Comparison of ENCODE assay signal across 11 mouse cellular contexts in the genomic region with DNA sequence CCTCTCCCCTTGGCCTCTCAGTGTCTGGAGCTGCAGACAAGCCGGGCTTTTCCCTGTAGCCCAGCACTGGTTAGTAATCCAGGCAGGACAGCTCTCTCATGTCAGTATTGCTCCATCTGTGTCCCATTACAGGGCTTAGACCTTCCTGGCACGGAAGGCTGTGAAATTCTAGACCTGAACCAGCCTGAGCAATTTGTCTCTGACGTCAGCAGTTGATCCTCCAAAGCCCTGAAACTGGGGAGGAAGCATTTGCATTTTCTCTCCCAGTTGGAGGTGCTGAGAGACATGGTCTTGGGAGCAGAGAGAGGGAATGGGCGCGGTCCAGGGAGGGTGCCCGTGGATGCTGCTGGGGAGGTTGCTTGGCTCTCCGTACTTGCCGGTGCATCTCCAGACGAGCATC. TPM values are rescaled to one million over a fixed set of nuclear protein-coding genes. Genes with fewer than 3 reads are reported as not detected.
A peak's percentile ranks its signal among the peaks of the same experiment; 100 is the strongest.
DNase-seq lines count a peak whose midpoint lies in the region; ATAC-seq lines count a peak whose summit lies in the region.
"Had no signal": no experiment of that assay in that cellular context is flagged by ENCODE, and none has a peak within 500 bp of the region (broad histone marks: within the 10 kb centered on the region; RNA-seq: fewer than 3 reads in every experiment).

No protein-coding gene starts in this region.

- H3K27me3 ChIP-seq in kidney, embryonic 14.5 days (ENCODE audit: control insufficient read depth, insufficient read depth, low read length), result no peaks in the 10 kb centered on the region
- H3K27me3 ChIP-seq: forebrain, embryonic 12.5 days; liver, embryonic 15.5 days had no signal

- H3K9ac ChIP-seq in kidney, embryonic 14.5 days (ENCODE audit: low read depth, low read length), result no peak overlapping the region
- H3K9ac ChIP-seq: forebrain, embryonic 12.5 days; liver, embryonic 15.5 days had no signal

- no peak overlapping the region for H3K27ac ChIP-seq in kidney, embryonic 14.5 days (ENCODE audit: low read depth, low read length)
- H3K27ac ChIP-seq: forebrain, embryonic 12.5 days; liver, embryonic 15.5 days had no signal

- no peak for DNase-seq in kidney, adult 18-20 months
- peak; percentile 4 for DNase-seq in adipocyte (ENCODE audit: low spot score)
- DNase-seq in fibroblast of lung, adult 2 months (ENCODE audit: low read depth), result peak; percentile 52
- peak; percentile 3 for DNase-seq in lung, postnatal 25 days (ENCODE audit: low spot score)
- DNase-seq in frontal cortex, postnatal 10 days (ENCODE audit: low spot score in 2 of 2), result no peak
- DNase-seq in frontal cortex, postnatal 25 days (ENCODE audit: low spot score in 2 of 2), result no peak
- no peak for DNase-seq in testis, postnatal 14 days (ENCODE audit: low spot score)
- DNase-seq: kidney, postnatal 25 days had no signal

- 37% methylated on average over 9 of the region's 9 CpGs for WGBS in kidney, embryonic 14.5 days

- H3K36me3 ChIP-seq in kidney, embryonic 14.5 days (ENCODE audit: control insufficient read depth, insufficient read depth, low read length), result no peaks in the 10 kb centered on the region
- H3K36me3 ChIP-seq: forebrain, embryonic 12.5 days; liver, embryonic 15.5 days had no signal

- ATAC-seq in kidney, embryonic 14.5 days (ENCODE audit: low FRiP score, low TSS enrichment), result peak; percentile 78; the same call in 1 of the 2 replicates

- H3K4me2 ChIP-seq in kidney, embryonic 14.5 days (replicated peaks; ENCODE audit: low read depth, low read length), result no peak overlapping the region
- H3K4me2 ChIP-seq: forebrain, embryonic 12.5 days; liver, embryonic 15.5 days had no signal

- H3K4me1 ChIP-seq in kidney, embryonic 14.5 days (ENCODE audit: control insufficient read depth, insufficient read depth, low read length), result no peaks in the 10 kb centered on the region
- H3K4me1 ChIP-seq: liver, embryonic 15.5 days had no signal

- H3K9me3 ChIP-seq in kidney, embryonic 14.5 days (ENCODE audit: control insufficient read depth, low read length), result no peaks in the 10 kb centered on the region
- H3K9me3 ChIP-seq: forebrain, embryonic 12.5 days; liver, embryonic 15.5 days had no signal

- no peak overlapping the region for H3K4me3 ChIP-seq in kidney, embryonic 14.5 days (ENCODE audit: low read length)
- H3K4me3 ChIP-seq: forebrain, embryonic 12.5 days; liver, embryonic 15.5 days had no signal

RNA-seq across cellular contexts. Expression of gene Lrrc38, which starts 19.0 kb away (rescaled TPM):
- polyA plus RNA-seq in kidney, embryonic 14.5 days (2014; fragmentation: Nextera tagmentation; extraction: Ambion mirVana), result not detected in 2 replicates
- polyA plus RNA-seq: forebrain, embryonic 12.5 days had no signal

RNA-seq across cellular contexts. Expression of gene Pdpn, which starts 31.2 kb away (rescaled TPM):
- polyA plus RNA-seq in kidney, embryonic 14.5 days (2014; fragmentation: Nextera tagmentation; extraction: Ambion mirVana), result 47.4 and 48.7 TPM in 2 replicates

Comparison
In these comparisons a context has a peak if more than half of its experiments do, and no peak if none do; other contexts are left out.
1. DNase-seq: peak in adipocyte (single experiment), fibroblast of lung, adult 2 months (single experiment) and lung, postnatal 25 days (single experiment); none in kidney, adult 18-20 months (single experiment), frontal cortex, postnatal 10 days (0 of 2), frontal cortex, postnatal 25 days (0 of 2) and testis, postnatal 14 days (single experiment).